Mouse (Mus musculus) kidney, postnatal 14 days (tissue): ENCODE results near the gene Zscan26.
A peak's percentile ranks its signal among the peaks of the same experiment; 100 is the strongest.
"Not testable (repeated sequence)": the region's sequence is repeated elsewhere in the genome, so short reads cannot be mapped to it uniquely, and the experiment has no call there.

Experiments
- DNase-seq: peaks from one replicate; pipeline ENCODE4 v3.0.0; 2022; ENCODE audit warnings: mixed read lengths

Gene Zscan26

GRCm38 (mm10) chr13:21453449-21453848 lies at the start of gene Zscan26:
Gene Zscan26 (minus strand): TSS chr13:21453730.
- DNase-seq: peak; percentile 88

- DNase-seq: no peak
These were observed 48.8 kb upstream of the Zscan26 start for GRCm38 (mm10) chr13:21502296-21502695.

- not testable (repeated sequence) for DNase-seq
These were observed 47.7 kb upstream of the Zscan26 start, which contains the start of gene Gm11273 for GRCm38 (mm10) chr13:21501182-21501581. Gene Gm11273 (minus strand): TSS chr13:21501418.

- no peak for DNase-seq
These were observed 41.5 kb upstream of the Zscan26 start, which contains the start of gene AK157302 for GRCm38 (mm10) chr13:21495080-21495479. Gene AK157302 (plus strand): TSS chr13:21495223.

GRCm38 (mm10) chr13:21492847-21493246 lies 39.3 kb upstream of the Zscan26 start:
- no peak for DNase-seq

GRCm38 (mm10) chr13:21486881-21487280 lies 33.4 kb upstream of the Zscan26 start:
- no peak for DNase-seq

- peak; percentile 78 for DNase-seq
These were observed 25.5 kb upstream of the Zscan26 start, which contains the start of the genes Zkscan4 and Gm10065 for GRCm38 (mm10) chr13:21478759-21479670. Gene Zkscan4 (plus strand): TSS chr13:21478907. Gene Gm10065 (minus strand): TSS chr13:21479441.

GRCm38 (mm10) chr13:21472427-21472826 lies 18.9 kb upstream of the Zscan26 start:
- no peak for DNase-seq

- DNase-seq: no peak
These were observed 15.6 kb upstream of the Zscan26 start for GRCm38 (mm10) chr13:21469097-21469496.

- peak; percentile 87 for DNase-seq
These were observed 14.8 kb upstream of the Zscan26 start, which contains the start of gene Nkapl for GRCm38 (mm10) chr13:21468061-21469019. Gene Nkapl (minus strand): TSS chr13:21468509.

- DNase-seq: no peak
These were observed 13.8 kb upstream of the Zscan26 start for GRCm38 (mm10) chr13:21467336-21467735.

- DNase-seq: not testable (repeated sequence)
These were observed 9.0 kb upstream of the Zscan26 start for GRCm38 (mm10) chr13:21462516-21462915.

- DNase-seq: peak; percentile 29
These were observed 2.8 kb upstream of the Zscan26 start for GRCm38 (mm10) chr13:21456347-21456746.

GRCm38 (mm10) chr13:21454133-21454532 lies 603 bp upstream of the Zscan26 start:
- no peak for DNase-seq

GRCm38 (mm10) chr13:21453042-21453441 lies 488 bp downstream of the Zscan26 start:
- DNase-seq: no peak

GRCm38 (mm10) chr13:21447856-21448614 lies 5.5 kb downstream of the Zscan26 start:
- no peak for DNase-seq

- DNase-seq: no peak
These were observed 6.7 kb downstream of the Zscan26 start for GRCm38 (mm10) chr13:21446796-21447195.

GRCm38 (mm10) chr13:21441207-21441572 lies 12.3 kb downstream of the Zscan26 start:
- no peak for DNase-seq

- DNase-seq: peak; percentile 74
These were observed 12.9 kb downstream of the Zscan26 start, which contains the start of gene Pgbd1 for GRCm38 (mm10) chr13:21440503-21441206. Gene Pgbd1 (minus strand): TSS chr13:21441058.

- no peak for DNase-seq
These were observed 18.1 kb downstream of the Zscan26 start for GRCm38 (mm10) chr13:21435476-21435875.

- no peak for DNase-seq
These were observed 25.9 kb downstream of the Zscan26 start for GRCm38 (mm10) chr13:21427631-21428030.
